Mouse (Mus musculus): ENCODE measurements around the gene Tex48. TPM values are rescaled to one million over a fixed set of nuclear protein-coding genes. Genes with fewer than 3 reads are reported as not detected.

The Tex48 gene
- total RNA-seq, 2 experiments from 2014 or later: not detected

DNA sequence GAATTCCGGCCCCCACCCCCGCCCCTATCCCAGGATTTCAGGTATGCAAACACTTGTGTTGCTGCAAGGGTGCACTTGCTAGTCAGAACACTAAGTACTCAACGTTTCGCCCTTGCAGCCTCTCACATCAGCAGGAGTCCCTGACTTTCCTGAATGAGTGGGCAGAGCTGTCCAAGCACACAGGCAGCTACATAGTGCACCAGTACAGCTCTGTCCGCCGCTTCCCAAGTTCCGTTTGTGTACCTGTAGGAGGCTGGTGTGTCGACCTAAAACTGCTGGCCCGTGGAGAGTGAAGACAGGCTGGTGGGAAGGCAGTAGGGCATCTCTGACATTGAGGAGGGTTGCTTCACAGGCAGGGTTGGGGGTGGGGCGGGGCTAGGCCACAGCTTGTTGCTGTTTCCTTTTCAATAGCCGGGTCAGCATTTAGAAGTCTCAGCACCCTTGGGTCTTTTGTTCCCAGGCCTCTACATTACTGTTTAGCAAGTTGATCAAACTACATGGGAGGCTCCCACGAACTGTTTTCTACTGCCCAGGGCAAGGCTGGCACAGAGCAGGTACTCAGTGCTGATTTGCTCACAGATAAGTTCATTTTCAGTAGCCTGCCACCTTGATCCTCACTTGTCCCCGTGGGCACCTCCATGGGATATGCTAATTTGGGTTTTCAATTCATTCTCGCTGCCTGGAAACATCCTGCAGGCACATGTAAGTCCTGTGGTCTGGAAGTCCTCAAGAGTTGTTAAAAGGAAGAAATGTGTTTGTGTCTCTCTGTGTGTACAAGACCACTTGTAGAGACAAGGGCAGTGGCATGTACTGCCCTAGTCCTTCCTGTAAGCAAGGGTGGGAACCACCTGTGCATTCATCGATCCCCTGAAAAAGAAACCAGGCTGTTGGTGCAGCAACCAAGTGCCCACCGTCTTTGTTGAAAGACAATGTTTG, 64.8 kb downstream of the Tex48 start:
- no peak for ATAC-seq (replicated peaks; ENCODE audit: low FRiP score, poor library complexity, severe bottlenecking)

Other genes with a start within 250 kb of the Tex48 start
- gene Akna, start 219.1 kb downstream of the Tex48 start, total RNA-seq (2015; ENCODE audit: low replicate concordance): 18.7 and 26.4 TPM in 2 replicates
- 12.0 and 13.1 TPM in 2 replicates for gene Akna, start 219.1 kb downstream of the Tex48 start, total RNA-seq (2017; ENCODE audit: low replicate concordance)
- gene Whrn, start 126.4 kb downstream of the Tex48 start, total RNA-seq (2015; ENCODE audit: low replicate concordance): 0.84 TPM in 1 of 2 replicates, not detected in the other
- 0.77 TPM in 1 of 2 replicates, not detected in the other for gene Whrn, start 126.4 kb downstream of the Tex48 start, total RNA-seq (2017; ENCODE audit: low replicate concordance)
- 83.0 and 91.2 TPM in 2 replicates for gene Atp6v1g1, start 77.7 kb downstream of the Tex48 start, total RNA-seq (2015; ENCODE audit: low replicate concordance)
- 52.5 and 69.6 TPM in 2 replicates for gene Atp6v1g1, start 77.7 kb downstream of the Tex48 start, total RNA-seq (2017; ENCODE audit: low replicate concordance)
- 0.42 and 1.4 TPM in 2 replicates for gene Tmem268, start 63.6 kb downstream of the Tex48 start, total RNA-seq (2015; ENCODE audit: low replicate concordance)
- 2.0 and 2.1 TPM in 2 replicates for gene Tmem268, start 63.6 kb downstream of the Tex48 start, total RNA-seq (2017; ENCODE audit: low replicate concordance)
- gene Gm11213, start 17.2 kb downstream of the Tex48 start, total RNA-seq (2015; ENCODE audit: low replicate concordance): not detected in 2 replicates
- gene Gm11213, start 17.2 kb downstream of the Tex48 start, total RNA-seq (2017; ENCODE audit: low replicate concordance): not detected in 2 replicates
- gene Gm11214, start 41.0 kb upstream of the Tex48 start, total RNA-seq (2015; ENCODE audit: low replicate concordance): not detected in 2 replicates
- not detected in 2 replicates for gene Gm11214, start 41.0 kb upstream of the Tex48 start, total RNA-seq (2017; ENCODE audit: low replicate concordance)
- gene Tnfsf15, start 122.7 kb upstream of the Tex48 start, total RNA-seq (2015; ENCODE audit: low replicate concordance): not detected in 2 replicates
- gene Tnfsf15, start 122.7 kb upstream of the Tex48 start, total RNA-seq (2017; ENCODE audit: low replicate concordance): not detected in 2 replicates
- gene Tnfsf8, start 238.9 kb upstream of the Tex48 start, total RNA-seq (2015; ENCODE audit: low replicate concordance): 0.72 TPM in 1 of 2 replicates, not detected in the other
- 0.39 and 0.76 TPM in 2 replicates for gene Tnfsf8, start 238.9 kb upstream of the Tex48 start, total RNA-seq (2017; ENCODE audit: low replicate concordance)

Data from erythroid progenitor cell, adult 5-6 weeks (primary cell).